Mouse (Mus musculus) bone marrow macrophage, adult 2 months (primary cell): ENCODE results near the gene Cnst.

Source experiments
- CTCF ChIP-seq: IDR thresholded peaks from 2 replicates; pipeline ENCODE4 v1.5.1; 2012; ENCODE audit warnings: low read depth, mild to moderate bottlenecking, low read length, moderate library complexity
- POLR2A ChIP-seq: IDR thresholded peaks from 2 replicates; pipeline ENCODE4 v1.6.1; 2012; ENCODE audit warnings: mild to moderate bottlenecking, low read depth, low read length, borderline replicate concordance

DNA sequence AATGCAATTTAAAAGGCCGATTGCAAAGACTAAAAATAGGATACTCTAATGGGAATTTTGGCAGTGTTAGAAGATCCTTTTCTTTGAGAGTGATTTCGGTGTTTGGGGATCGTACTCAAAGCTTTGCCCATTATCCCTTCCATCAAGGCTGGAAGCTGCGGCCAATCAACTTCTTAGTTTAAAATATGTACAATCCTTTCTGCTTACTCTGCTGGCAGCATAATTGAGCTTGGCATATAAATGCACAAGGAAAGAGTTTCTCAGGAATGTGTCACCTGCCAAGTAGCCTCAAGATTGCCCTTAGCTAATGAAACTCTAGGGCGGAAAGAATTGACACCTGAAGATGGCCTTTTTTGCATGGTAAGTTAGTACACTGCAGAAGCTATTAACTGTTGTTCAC is 1.0 kb downstream of the Cnst start:
- TF ChIP-seq CTCF = no peak
- no peak for TF ChIP-seq POLR2A
